Mouse (Mus musculus) brain, embryonic 14.5 days (tissue): ENCODE measurements around the gene Pdzd9.

Source experiments
- CTCF ChIP-seq: fragments of 200-500 bp; IDR thresholded peaks from 2 replicates; pipeline ENCODE4 v1.5.1; 2012; ENCODE audit warnings: inconsistent platforms, mild to moderate bottlenecking, moderate library complexity, borderline replicate concordance; ENCODE audit not compliant: insufficient read depth, insufficient read length; ENCODE audit errors: extremely low read depth
- POLR2A ChIP-seq: fragments of 200-500 bp; IDR thresholded peaks from 2 replicates; pipeline ENCODE4 v1.6.1; 2012; ENCODE audit warnings: mild to moderate bottlenecking, inconsistent platforms, borderline replicate concordance; ENCODE audit not compliant: poor library complexity, insufficient read depth, insufficient read length, severe bottlenecking; ENCODE audit errors: extremely low read depth

DNA sequence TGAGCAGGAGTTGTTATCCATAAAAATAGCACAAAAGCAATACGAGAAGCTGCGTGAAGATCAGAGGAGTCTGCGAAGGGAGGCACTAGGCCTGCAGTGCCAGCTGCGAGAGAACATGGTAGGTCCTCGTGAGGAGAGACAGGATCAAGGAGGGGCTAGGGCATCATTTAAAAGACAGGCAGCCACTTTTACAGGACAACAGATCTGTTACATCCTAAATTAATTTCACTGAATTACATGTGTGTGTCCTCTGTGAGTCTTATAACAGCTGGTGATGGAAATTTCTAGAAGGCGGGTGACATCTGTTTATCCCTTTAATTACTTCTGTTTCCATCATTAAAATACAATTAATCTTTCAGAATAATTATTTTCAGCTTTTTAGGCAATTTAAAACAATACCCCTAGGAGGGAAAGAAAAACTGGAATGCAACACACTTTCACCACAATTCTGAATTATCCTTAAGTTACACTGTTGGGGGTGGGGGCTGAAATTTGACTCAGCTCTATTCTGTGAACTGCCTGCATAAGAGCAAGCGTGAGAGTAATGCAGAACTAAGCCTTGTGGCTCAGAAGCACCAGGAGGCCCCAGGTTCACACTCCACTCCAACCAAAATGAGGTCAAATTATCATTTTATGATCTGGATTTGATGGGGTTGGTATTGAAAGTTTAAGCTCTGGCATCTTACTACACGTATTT lies 49.9 kb downstream of the Pdzd9 start:
- TF ChIP-seq CTCF, result no peak
- TF ChIP-seq POLR2A, result no peak
